Mouse (Mus musculus): ENCODE data around the gene Uqcc1. TPM values are rescaled to one million over a fixed set of nuclear protein-coding genes. Genes with fewer than 3 reads are reported as not detected.

Gene Uqcc1
- 10 to 100 TPM; 58.4 to 70.1 TPM for total RNA-seq (2021)
- long read RNA-seq, experiment 1, transcript Uqcc1-207 (10 exons, 2,413 nt) = minor isoform, 5 of 72 reads
- long read RNA-seq, experiment 1, transcript Uqcc1-204 (10 exons, 2,633 nt) = major isoform, 58 of 72 reads
- long read RNA-seq, experiment 1, partial matches to known transcripts = 1 of 72 reads
- long read RNA-seq, experiment 1, other reads (novel, unspliced or antisense) = 8 of 72 reads
- long read RNA-seq, experiment 2, transcript Uqcc1-204 (10 exons, 2,633 nt) = major isoform, 76 of 97 reads
- long read RNA-seq, experiment 2, transcript Uqcc1-207 (10 exons, 2,413 nt) = minor isoform, 7 of 97 reads
- long read RNA-seq, experiment 2, partial matches to known transcripts = 5 of 97 reads
- long read RNA-seq, experiment 2, other reads (novel, unspliced or antisense) = 8 of 97 reads

DNA sequence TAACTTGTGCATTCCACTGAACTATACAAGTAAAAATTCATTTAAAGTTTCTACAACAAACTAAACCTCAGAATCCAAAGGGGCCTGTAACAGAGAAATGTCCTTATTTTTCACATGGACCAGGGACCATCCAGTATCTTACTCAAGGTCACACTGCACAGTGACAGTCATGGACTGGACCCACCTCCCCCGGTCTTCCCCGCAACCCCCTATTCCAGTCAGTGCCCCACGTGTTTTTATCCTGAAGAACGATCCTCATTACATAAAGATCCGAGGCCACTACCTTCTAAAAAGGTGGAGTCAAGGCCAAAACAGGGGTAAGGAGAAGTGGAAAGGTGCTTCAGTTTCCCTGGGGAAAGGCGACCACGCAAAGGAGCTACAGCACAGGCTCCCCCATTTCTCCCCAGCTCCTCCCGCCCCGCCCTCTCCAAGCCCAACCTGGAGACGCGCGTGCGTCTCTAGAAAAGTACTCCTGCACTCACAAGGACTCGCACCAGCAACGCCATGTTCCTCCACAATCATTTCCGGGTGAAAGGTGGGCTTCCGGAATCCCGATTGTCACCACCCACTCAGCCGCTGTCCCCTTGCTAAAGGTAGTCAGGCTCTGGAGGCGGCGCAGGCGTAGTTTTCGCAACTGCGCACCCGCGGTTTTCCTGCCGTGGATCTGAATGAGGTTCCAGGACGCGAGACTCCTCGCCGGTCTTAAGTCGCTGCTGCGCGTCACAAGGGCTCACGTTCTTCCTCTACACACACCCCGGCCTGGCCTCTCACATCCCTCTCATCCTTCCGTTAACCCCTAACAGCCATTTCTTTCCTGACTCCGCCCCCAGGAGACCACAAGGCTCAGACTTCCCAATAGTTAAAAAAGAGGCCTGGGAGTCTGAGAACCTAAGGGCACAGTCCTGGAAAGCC lies at the start of gene Uqcc1:
TSS of gene Uqcc1 (minus strand) at position 780 of the 912 bp plus-strand sequence.
- peak; percentile 91 to 96 for DNase-seq (ENCODE audit: low spot score in 2 of 2)

DNA sequence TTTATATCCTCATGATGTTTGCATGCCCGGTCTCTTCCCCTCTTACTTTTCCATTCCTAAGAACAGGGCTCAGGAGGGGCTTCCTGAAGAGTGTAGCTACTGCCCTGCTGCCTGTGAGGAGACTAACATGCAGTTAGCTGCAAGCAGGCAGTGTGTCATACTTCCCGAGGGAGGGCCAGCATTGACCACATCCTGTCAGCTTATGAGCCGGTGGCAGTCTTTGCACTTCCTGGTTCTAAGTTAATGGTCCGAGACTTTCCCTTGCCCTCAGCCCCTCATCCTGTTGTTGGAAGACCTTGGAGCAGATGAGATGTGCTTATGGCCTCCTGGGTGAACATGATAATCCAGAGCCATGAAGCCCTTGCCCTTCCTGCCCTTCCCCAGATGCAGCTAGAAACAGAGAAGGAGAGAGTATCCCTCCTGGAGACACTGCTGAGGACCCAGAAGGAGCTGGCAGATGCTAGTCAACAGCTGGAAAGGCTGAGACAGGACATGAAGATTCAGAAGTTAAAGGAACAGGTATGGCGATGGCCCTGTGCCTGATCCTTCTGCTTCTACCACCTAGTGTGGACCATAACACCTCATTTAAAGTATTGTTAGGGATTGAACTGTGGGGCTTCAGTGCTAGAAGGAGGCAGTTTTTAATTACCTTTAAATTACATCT lies 49.4 kb upstream of the Uqcc1 start:
- DNase-seq (ENCODE audit: low spot score in 2 of 2) = no peak

DNA sequence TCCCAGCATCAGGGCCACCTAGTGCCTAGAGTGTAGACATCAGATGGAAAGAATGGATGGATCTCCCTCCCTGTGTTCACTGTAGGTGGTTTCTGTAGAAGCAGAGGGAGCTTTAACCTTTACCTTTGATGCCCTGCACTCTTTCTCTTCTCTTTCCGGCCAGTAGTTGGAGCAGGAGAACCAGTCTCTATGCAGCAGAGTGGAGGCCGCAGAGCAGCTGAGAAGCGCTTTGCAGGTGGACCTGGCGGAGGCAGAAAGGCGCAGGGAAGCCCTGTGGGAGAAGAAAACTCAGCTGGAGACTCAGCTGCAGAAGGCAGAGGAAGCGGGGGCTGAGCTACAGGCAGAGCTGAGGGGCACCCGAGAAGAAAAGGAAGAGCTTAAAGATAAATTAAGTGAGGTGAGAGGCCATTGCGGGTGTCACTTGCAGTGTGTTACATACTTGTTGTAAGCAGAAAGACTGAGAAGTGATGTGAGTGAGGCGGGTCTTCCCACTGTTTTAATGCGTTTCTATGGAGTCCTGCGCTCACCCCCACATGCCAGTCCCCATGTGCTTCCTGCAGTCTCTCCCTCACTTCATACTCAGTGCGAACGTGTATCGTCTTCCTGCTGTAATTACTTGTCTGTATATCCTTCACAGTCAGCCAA lies 44.1 kb upstream of the Uqcc1 start:
- no peak for DNase-seq (ENCODE audit: low spot score in 2 of 2)

DNA sequence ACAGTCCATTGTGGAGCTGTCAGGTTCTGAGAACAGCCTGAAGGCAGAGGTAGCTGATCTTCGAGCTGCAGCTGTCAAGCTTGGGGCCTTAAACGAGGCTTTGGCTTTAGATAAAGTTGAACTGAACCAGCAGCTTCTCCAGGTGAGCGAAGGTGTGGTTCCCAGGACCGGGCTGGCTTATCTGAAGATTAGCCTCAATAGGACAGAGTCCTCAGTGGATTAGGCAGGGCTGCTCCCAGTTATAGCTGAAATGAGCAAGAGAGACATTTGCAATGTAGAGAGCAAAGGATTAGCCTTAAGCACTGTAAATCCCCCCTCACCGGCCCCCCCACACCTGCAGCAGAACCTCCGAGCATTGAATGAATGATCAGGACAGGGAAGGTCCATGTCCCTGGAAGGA lies 43.2 kb upstream of the Uqcc1 start:
- DNase-seq (ENCODE audit: low spot score in 2 of 2) = no peak

DNA sequence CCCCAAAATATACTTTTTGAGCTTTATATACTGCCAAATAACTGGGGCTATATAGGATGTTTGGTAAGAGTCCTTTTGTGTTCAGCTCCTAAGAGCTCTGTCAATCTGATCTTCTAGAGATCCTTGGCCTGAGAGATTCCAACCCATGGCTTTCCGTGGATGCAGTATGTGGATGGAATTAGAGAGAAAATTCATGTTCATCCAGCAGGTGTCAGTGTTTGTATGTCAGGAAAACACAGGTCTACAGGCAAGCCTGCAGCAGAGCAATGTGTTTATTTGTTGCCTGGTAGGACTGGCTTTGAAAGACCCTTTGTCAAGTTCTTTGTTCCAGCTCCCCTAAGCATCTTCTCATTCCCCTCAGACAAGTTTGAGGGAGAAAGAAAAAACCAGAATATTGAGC lies 32.9 kb upstream of the Uqcc1 start:
- DNase-seq (ENCODE audit: low spot score in 2 of 2) = peak in 1 of 2 experiments; percentile 84

DNA sequence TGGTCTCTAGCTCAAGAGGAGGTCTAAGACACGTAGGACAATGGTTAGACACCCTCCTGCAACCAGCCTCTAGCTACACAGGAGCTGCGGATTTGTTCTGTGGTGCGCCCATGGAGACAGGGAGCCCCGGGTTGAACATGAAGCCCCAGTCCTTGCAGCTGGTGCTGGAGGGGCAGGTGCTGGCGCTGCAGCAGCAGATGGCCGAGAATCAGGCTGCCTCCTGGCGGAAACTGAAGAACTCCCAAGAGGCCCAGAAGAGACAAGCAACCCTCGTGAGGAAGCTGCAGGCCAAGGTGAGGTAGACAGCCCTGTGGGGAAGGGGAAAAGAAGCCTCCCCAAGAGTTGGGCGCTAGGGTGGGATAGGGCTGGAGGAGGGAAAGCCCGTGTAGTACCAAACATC lies 31.8 kb upstream of the Uqcc1 start:
- DNase-seq (ENCODE audit: low spot score in 2 of 2) = no peak

DNA sequence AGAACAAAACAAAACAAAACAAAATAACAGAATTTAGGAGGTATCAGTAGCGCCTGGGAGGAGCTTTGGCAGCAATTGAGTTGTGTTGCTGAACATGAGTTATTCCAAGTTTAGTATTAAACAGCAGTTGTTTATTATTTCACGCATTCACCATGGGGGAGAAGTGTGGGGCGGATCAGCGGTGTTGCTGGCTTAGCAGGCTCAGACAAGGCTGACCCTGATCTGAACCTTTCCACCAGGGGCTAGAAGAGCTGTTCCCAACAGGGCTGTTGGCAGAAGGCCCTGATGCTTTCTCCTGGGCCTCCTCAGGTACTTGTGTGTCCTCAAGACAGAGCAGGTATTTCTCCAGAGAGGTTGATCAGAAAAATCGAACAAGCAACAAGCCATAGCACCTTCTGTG lies 29.9 kb upstream of the Uqcc1 start:
- DNase-seq (ENCODE audit: low spot score in 2 of 2) = no peak

DNA sequence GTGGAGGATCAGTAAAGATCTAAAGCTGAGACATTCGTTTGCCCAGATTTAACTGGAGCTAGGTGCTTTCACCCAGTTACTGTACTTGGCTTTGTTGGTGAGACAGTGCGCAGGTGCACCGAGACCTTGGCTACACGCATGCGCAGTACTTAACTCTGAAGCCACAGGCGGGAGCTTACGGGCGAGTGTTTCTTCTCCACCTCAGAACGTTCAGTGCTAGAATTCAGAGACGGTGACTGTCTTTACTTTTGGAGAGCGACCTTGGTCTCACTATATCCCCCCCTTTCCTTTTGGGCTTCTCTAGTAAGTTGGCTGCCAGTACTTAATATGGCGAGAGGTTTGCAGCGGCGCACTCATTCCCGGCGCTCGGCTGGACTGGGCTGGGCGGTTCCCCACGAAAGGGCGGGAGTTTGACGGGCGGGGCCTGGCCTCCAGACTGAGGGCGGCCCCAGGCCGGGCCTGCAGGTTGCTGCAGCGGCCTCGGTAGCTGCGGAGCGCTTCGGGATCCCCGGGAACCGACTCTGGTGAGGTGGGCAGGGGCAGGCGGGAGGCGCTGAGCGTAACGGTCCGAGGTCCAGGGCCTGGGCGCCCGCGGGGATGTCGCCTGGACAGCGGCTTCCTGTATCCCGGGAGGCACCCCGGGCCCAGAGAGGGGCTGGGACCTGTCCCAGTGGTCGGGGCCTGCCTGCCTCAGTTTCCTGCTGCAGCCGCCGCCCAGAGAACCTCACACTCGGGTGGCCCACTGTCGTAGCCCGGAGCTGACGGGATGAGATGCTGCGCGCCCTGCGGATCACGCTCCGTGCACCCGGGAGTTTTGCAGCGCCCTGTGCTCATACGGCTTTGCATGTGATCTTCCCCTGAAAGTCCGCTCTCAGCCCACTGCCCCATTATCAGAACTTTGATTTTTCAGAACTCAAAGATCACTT lies 26.3 kb upstream of the Uqcc1 start, which contains the start of gene Cep250:
TSS of gene Cep250 (plus strand) at position 325 of the 926 bp plus-strand sequence.
- DNase-seq (ENCODE audit: low spot score in 2 of 2) = peak; percentile 88

DNA sequence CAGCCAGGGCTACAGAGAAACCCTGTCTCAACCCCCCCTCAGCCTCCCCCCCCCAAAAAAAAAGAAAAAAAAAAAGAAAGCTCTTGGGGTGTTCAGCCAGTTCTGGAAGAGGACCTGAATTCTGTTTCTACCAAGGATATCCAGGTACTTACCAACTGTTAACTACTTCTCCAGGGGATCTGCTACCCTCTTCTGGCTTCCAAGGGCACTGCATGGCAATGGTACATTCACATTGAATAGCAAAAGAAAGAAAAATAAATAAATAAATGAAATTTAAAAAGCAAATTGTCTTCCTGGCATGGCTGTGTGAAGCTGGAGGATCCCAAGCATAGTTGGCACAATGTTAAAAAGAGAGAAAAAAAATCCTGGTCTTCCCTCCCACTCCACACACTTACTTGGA lies 21.9 kb upstream of the Uqcc1 start:
- peak in 1 of 2 experiments; percentile 74 for DNase-seq (ENCODE audit: low spot score in 2 of 2)

DNA sequence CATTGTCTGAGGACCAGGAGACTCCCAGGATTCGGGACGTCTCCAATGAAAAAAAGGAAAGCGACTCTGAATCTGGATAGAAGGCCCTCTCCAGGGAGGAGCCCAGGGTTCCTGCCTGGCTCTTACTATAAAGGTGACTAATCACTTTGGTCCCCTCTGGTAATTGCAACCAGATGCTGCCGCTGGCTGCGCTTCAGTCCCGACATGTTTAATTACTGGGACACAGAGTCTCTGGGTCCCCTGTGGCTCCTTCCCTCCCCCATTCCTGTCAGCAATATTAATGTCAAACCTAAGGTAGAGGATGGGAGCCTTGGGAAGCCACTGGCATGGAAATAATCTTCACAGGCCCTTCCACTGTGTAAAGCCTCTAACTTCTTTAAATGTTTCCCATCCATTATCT lies 19.3 kb upstream of the Uqcc1 start:
- no peak for DNase-seq (ENCODE audit: low spot score in 2 of 2)

DNA sequence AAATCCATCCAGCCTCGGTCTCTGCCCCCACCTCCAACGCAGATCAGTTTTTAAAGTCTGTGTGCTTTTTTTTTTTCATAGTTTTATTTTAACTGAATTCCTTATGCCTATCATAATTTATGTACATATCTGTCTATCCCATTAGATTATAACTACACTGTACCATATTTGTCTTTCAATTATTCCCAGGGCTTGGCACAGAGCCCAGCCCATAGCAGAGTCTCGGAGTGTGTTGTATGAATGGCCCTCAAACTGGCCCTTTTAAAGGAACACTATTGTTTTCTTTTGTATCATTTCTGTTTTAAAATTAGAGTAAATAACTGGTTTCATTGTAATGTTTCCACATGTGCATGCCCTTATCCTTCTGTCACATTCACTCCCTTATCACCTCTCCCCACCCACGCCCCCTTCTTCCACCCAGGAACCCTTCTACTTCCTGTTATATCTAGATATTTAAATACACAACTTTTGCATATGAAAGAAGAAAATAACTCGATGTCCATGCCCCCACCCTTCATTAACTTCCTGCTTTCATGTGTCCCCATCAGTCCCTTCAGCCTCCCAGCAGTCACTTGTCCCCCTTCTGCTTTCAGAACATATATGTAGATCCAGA lies 17.4 kb upstream of the Uqcc1 start:
- no peak for DNase-seq (ENCODE audit: low spot score in 2 of 2)

DNA sequence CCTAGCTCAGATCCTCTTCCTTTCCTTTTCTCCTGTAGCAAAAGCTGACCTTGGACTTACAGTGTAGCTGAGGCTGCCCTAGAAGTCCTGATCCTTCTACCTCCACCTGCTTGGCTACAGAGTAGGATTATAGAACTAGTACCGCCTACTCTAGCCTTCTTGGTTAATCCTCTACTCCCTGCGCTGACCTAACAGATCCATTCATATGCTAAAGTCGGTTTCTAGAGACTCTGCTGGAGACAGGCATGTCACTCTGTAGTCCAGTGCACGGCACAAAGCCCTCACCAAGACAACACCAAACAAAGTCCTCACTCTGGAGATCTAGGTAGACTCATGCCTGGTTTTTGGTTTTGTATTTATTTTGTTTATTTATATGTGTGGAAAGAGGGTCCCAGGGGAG lies 16.4 kb upstream of the Uqcc1 start:
- no peak for DNase-seq (ENCODE audit: low spot score in 2 of 2)

DNA sequence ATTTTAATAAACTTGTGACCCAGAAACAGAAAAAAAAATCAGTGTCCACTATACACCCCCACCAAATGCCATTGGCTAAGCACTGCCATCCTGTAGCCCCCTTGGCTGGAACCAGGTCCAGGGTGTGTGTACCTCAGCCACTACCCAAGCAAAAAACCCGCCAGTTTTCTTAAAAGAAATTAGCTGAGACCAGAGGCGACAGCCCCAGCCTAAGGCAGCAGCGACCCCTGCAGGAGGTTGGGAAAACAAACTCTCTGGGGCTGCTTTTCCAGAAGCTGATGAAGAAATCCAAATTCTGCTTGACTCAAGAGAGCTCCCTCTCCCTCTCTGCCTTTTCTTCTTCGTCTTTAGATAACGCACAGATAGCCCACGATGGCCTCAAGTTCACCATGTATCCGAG lies 16.0 kb upstream of the Uqcc1 start:
- DNase-seq (ENCODE audit: low spot score in 2 of 2) = peak; percentile 63 to 79

DNA sequence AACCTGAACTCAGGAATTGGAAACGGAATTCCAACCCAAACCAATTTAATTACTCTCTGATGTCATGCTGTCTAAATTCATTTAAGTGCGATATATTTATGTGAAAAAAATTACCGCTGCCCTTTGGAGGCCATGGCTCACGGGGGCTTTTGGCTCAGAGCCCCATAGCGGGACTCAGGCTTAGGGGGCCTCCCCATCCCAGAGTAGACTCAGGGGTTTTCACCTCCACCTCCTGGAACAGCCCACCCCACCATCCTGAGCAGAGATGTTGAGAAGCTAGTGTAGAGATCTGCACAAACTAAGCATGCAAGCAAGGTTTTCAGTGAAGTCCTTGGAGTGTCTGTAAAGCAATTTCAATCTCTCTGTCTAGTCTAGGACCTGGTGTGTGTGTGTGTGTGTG lies 15.5 kb upstream of the Uqcc1 start:
- DNase-seq (ENCODE audit: low spot score in 2 of 2) = no peak

DNA sequence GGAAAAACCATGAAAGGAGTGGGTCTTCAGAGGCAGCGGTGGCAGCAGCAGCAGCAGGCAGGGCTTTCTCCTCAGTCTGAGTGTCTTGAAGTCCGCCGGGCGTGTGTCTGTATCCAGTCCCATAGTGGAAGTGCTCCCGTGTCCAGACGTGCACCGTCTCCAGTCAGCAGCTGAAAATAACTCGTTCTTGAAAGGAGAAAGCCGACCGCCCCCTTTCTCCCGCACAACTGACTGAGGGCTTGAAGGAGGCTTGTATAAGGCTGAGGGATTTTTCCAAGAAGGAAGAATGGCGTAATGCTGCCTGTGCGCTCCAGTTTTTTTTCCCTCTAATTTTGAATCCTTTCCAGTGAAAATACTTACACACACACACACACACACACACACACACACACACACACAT lies 15.0 kb upstream of the Uqcc1 start, which contains the start of gene Gdf5:
TSS of gene Gdf5 (minus strand) at position 244 of the 400 bp plus-strand sequence.
- no peak for DNase-seq (ENCODE audit: low spot score in 2 of 2)

DNA sequence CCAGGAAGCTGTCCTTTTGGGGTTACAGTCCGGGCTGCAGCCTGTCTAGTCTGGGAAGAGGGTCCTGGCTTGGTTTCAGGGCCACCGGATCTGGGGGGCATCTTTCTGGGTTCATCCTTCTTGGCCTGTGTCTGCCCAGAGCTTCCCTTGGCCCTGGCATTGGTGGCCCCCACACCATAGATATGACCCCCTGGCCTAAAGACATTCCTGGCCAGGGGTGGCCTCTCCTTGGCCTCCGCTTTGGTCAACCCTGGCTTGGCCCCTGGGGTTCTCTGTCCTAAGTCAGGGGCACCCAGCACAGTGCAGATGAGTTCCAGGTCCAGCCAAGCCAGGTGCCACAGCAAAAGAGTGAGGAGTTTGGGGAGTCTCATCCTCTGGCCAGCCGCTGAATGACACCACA lies 14.6 kb upstream of the Uqcc1 start:
- no peak for DNase-seq (ENCODE audit: low spot score in 2 of 2)

DNA sequence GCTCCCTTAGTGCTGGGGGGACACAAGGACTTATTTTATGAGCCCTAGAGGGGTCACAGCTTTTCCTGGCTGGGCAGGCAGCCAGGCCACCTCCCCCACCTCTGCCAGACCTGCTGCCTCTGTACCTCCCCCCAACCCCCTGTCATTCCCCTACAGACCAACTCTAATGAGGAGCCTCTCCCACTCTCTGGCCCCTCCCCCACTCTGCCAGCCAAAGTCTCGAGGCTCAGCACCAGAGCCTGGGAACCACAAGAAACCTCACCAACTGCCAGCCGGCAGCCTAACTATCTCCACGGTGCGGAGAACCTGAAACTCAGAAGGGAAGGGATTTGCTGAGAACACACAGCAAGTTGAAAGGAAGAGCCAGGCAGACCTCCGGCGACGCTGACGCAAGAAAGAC lies 13.4 kb upstream of the Uqcc1 start:
- no peak for DNase-seq (ENCODE audit: low spot score in 2 of 2)

DNA sequence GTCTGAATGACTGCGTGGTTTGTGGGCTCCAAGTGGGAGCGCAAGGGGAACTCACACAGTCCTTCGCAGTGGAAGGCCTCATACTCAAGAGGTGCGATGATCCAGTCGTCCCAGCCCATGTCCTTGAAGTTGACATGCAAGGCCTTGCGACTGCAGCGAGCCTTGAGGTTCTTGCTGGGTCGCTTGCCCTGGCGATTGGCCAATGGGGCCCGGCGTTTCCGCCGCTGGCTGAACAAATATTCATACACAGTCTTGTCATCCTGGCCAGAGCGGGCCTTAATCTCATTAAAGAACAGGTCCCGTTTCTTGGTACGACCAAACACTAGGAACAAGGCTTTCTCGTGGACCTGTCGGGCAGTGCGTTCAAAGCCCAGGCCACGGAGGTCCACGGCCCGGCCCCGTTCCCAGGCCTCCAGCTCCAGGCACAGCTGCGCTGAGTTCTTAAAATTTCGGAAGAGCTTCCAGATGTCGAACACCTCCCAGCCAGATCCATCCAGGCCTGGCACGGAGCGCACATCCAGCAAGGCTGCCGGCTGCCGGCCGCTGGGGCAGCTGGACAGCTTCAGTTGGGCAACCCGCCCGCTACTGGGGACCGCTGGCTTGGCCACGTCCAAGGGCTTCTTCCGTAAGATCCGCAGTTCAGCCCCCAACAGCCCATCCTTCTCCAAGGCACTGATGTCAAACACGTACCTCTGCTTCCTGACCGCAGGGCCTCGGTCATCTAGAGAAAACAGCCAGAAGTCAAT lies 11.8 kb upstream of the Uqcc1 start:
- DNase-seq (ENCODE audit: low spot score in 2 of 2) = no peak

DNA sequence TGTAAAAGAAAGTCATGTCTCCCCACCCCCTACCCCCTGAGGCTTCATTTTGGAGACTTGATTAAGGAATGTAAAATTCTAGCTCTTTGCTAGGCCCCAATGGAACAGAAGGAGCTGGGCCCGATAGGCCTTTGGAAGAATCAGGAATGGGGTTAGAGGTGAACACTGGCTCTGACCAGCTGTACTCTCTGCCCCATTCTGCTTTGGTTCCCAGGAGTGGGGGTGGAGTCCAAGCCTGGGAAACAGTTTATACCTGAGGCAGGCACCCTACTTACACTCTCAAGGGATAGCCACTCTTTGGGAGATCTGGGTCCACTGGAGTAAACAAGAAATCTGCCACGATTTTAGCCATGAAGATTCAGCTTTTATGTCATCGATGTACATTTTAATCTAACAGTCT lies 10.6 kb upstream of the Uqcc1 start, which contains the start of gene Gm15557:
TSS of gene Gm15557 (plus strand) at position 48 of the 400 bp plus-strand sequence.
- DNase-seq (ENCODE audit: low spot score in 2 of 2) = no peak
